Mouse (Mus musculus): Measurements from ENCODE around the gene Ttc41.

DNA sequence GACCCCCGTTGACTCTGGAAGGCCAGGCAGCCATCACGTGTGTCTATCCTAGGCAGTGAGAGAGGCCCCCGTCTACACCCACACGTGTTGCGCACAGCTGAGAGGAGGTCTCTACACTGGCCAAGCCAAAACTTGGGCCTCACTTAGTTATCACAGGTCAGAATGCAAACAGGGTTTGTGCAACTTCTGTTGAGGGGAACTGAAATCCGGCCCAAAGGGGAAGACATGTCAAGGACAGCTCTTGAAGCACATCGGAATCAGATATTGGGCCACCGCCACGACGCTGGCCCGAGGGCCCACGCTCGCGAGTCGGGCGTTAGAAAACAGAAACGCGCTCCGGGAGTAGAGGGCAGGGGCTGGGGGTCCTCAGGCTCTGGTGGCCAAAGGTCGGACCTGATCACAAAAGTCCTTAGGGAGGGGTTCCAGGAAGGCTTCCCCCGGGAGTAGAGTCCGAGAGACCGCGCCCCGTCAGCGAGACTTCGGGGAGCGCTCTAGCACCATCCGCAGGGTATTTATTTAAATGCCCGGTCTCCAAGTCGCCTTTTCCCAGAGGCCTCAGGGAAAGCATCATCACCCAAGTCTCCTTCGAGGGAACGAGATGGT lies 921 bp upstream of the Ttc41 start:
- TF ChIP-seq CTCF (IDR thresholded peaks at IDR 0.05; ENCODE audit: low read depth, low read length) (no peak), GATA2 (IDR thresholded peaks at IDR 0.05; ENCODE audit: borderline replicate concordance, low read depth, low read length) (no peak)
